Mouse (Mus musculus): ENCODE data around the gene Bfsp2.

Gene Bfsp2

GRCm38 (mm10) chr9:103480044-103480576, at the start of gene Bfsp2:
Gene Bfsp2 (minus strand): TSS chr9:103480420.
- no peak for DNase-seq

- DNase-seq, result no peak
Observed at GRCm38 (mm10) chr9:103525041-103525537, 44.9 kb upstream of the Bfsp2 start.

GRCm38 (mm10) chr9:103524600-103524999, 44.4 kb upstream of the Bfsp2 start:
- no peak for DNase-seq

DNA sequence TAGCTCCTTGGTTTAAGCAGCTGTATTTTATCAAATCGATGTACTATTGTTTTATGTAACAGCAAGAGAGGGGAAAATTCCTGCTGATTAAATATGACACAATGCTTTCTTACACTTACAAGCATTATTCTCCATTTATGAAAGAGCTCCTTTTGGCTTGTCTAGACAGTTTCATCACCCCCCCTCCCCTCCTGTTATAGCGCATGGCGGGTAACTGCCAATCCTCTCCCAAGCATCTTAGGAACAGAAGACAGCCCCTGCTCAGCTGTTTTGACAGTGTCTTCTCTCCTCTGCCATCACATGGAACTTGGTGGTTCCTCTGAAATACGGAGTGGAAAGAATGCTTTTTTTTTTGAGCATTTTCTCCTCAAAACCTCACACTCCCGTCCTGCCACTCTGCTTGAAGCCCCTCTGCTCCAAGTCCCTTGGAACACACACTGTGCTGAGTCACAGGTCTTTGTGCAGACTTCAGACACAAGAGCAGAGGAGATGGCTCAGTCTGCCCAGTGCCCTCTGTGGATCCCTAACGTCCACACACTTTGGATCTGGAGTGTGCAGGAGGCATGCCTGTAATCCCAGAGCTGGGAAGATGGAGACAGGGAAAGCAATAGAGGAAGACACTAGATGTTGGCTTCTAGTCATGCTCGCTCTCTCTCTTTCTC, 43.7 kb upstream of the Bfsp2 start:
- DNase-seq, result no peak

- DNase-seq, result no peak
Observed at GRCm38 (mm10) chr9:103523008-103523407, 42.8 kb upstream of the Bfsp2 start.

DNA sequence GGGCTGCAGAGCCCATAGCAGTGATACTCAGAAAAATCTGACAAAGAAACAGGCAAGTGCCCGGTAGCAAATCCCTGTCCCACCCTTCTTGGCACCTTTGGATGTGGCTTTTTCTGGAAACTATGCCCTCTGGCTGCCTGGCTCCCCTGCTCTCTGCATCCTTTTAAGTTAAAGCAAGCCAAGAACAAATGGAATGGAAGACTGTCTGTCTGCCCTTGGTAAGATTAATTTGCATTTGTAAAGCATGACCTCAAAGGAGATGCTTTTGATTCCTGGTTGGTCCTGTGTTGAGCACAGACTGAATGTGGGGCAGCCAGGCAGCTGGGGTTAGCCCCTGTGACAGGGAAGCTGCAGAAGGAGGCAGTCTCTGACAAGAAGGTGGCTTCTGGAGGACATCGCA, 33.7 kb upstream of the Bfsp2 start:
- no peak for DNase-seq

DNA sequence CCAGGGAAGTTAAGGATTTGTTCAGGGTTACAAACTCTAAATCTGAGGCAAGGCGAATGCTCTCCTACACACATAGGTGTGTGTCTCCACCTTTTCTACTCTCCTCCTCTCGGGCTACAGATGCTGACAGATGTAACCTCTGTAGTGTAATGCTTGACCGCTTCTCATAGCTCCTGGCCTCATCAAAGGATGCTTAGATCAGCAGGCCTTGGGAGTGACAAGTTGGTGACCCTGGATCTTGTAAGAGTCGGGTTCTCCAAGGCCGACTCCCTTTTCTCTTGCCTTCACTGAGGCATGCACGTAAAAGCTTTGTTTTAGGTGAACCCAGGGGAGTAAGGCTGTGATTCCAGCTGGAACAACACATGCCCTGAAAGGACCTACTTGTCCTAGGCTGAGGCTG, 32.0 kb upstream of the Bfsp2 start:
- no peak for DNase-seq

- DNase-seq, result no peak
Observed at GRCm38 (mm10) chr9:103506968-103507584, 26.9 kb upstream of the Bfsp2 start.

DNA sequence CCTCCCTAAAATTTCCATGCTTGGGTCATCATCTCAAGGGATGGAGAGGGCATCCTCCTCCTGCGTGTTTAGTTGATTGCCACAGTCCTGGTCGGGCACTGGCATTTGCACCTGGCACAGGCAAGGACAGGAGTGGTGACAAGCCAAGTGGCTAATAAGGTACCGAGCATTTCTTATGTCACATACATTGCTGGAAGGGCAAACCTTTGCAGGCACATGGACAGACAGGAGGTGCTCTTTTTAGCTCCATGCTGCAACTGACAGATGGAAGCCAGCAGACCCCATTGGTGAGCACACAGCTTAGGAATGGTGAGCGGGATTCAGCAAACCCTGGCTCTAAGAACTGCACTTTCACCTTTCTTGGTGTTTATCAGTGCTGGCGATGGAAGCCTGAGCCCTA, 24.8 kb upstream of the Bfsp2 start:
- no peak for DNase-seq

GRCm38 (mm10) chr9:103504646-103505045, 24.4 kb upstream of the Bfsp2 start:
- DNase-seq, result no peak

GRCm38 (mm10) chr9:103503586-103504298, 23.5 kb upstream of the Bfsp2 start:
- DNase-seq, result no peak

DNA sequence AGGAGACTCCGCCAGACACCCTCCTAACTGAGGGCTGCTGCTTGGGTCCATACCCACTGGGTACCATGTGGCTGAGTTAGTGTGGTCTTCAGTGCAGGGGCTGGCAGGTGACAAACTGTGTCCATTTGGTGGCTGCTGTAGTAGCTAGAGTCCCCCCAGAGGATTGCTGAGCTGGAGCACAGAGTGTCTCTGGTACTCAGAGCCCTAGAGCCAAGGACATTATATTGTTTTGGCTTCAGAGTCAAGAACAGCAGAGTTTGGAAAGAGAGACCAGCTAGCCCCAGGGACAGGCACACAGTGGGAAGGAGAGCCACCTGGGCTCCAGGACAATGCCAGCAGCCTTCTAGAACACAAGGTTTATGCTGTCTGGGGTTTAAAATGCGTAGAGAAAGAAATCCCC, 22.4 kb upstream of the Bfsp2 start:
- DNase-seq, result no peak

DNA sequence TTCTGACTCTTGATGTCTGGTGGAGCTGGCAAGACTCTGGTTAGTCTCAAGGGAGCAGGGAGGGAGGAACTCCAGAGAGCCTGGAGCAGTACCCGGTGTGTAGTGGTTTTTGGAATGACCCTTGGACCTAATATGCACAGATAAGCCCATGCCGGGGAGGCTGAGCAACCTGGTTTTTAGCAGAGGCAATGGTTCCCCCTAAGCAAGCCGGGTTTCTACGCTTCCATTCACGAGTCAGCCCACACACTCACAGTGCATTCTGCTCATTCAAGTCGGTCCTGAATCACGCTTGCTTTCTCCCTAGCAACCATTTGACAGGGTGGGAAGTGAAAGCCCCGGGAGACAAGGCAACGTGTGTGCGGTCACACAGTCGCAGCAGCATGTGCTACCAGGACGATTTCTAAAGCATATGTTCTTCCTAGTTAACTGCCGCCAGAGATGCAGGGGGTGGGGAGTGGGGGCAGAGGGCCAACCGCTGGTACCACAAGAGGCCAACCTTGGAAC, 21.7 kb upstream of the Bfsp2 start:
- no peak for DNase-seq

DNA sequence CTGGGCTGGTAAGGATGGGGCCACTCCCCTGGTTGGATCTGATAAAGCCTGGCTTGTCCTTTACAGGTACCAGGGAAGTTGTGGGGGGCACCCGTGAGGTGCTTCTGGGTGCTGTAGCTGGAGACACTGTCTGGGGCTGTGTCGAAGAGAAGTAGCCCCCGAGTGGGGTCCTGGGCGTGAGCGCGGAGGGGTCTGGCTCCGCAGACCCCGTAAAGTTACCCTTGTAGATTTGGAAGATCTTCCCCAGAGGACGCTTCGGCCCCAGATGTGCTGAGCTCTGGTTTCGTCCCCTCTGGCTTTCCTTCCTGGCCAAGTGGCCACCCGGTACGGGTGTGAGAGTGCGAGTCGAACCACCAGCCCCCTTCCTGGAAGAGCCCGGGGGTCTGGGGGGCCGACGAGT, 19.1 kb upstream of the Bfsp2 start:
- DNase-seq, result no peak

GRCm38 (mm10) chr9:103498699-103499098, 18.5 kb upstream of the Bfsp2 start:
- no peak for DNase-seq

- DNase-seq, result no peak
Observed at GRCm38 (mm10) chr9:103495391-103495790, 15.2 kb upstream of the Bfsp2 start.

DNA sequence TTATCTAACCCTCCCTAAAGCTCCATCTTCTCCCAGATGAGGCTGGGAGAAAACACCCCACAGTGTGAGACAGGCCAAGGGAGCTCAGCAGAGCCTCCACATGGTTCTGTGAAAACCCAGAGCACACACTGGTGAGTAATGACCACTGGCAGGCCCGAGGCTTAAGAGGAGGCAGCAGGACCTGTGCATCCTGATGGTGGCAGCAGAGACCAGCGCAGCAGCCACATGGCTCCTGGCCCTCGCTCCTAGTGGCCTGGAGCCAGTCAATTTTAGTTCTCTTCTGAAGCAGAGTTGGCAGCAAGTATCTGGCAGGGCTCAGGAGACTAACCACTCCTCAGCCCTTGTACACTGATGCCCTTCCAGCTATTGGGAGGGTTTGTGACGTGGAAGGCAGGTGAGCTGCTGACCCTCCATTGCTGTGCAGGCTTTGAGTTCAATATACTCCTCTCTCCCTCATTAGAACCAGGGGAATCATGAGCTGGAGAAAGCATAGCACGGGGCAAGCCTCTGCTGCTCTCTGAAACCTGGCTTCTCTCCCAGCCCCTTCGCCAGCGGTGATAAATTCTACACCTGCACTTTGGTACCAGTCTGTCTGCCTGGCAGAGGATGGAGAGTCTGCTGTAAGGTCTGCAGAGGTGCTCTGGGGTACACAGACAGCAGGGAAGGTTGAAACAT, 14.3 kb upstream of the Bfsp2 start:
- DNase-seq, result peak; percentile 72

- no peak for DNase-seq
Observed at GRCm38 (mm10) chr9:103491985-103492384, 11.8 kb upstream of the Bfsp2 start.

DNA sequence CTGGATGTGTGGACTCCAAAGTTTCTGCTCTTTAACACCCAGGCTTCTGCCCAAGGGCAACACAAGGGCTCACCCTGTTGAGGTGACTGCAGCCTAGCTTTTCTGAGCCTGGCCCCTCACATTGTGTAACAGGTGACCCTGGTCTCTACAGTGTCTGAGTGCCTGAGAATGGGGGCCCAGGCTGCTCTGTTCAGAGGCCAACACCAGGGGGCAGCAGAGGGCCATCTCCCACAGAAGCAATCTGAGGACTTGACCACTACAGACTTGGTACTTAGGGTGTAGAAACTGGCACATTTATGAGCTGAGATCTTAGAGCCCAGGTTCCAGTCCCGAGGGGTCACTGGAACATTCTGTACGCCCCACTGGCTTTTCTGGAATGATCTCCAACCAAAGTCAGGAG, 10.2 kb upstream of the Bfsp2 start:
- peak; percentile 86 for DNase-seq

DNA sequence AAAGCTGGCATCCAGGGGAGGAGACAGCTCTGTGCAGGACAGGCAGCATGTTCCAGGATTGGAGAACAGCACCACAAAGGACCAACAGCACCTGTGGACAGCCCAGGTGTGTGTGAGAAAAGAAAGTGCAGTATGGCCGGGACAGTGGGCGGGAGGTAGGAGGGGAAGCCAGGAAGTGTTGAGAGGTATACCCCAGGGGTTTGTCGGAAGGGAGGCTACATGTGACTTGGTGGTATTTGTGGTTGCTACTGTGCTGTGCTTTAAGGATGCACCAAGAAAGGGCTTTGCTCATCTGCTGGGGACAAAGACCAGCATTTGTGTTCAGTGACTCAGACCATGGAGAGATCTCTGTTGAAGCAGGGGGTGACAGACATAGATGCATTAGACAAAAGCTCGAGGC, 9.7 kb upstream of the Bfsp2 start:
- no peak for DNase-seq

- no peak for DNase-seq
Observed at GRCm38 (mm10) chr9:103489096-103489495, 8.9 kb upstream of the Bfsp2 start.

GRCm38 (mm10) chr9:103486262-103486661, 6.0 kb upstream of the Bfsp2 start:
- DNase-seq, result no peak

DNA sequence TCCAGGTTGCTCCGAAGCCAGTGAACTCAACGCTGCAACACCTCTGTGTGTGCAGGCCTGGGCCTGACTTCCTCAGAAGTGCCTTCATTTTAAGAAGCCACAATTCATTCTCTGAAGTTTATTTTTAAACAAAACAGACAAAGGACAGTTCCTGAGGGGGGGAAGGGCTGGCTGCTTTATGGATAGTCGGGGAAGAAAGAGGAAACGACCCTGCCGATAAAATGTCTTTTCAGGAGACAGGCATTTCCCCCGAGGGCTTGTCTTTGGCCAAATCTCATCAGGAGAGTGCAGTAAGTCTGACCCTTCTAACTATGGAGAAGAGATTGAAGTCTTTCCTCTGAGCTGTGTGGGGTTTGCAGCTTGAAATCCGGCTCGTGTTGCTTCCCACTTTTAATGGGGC, 5.4 kb upstream of the Bfsp2 start:
- no peak for DNase-seq

All from lung, postnatal 14 days (tissue).